Mouse (Mus musculus) liver, postnatal 0 days (tissue): ENCODE data around the gene Speg. TPM values are rescaled to one million over a fixed set of nuclear protein-coding genes. Genes with fewer than 3 reads are reported as not detected.

Source experiments
- ATAC-seq: fragments of 200-750 bp; cut with Nextera tagmentation; 2 replicates; pipeline ENCODE4 v1.8.0; 2017; ENCODE audit warnings: mild to moderate bottlenecking, moderate library complexity
- DNase-seq: peaks from one replicate; pipeline ENCODE4 v3.0.0-alpha.2; 2016
- H3K27ac ChIP-seq: fragments of 300-500 bp; sonication (generic); 2 replicates; pipeline ENCODE4 v1.5.1; 2014; ENCODE audit warnings: antibody characterized with exemption, moderate library complexity, mild to moderate bottlenecking, low read depth
- H3K27me3 ChIP-seq: fragments of 300-500 bp; sonication (generic); 2 replicates; pipeline ENCODE4 v1.6.1; 2014; ENCODE audit warnings: low read length, control low read depth, mixed read lengths; ENCODE audit not compliant: insufficient read depth
- H3K36me3 ChIP-seq: fragments of 300-500 bp; sonication (generic); replicated peaks from 2 replicates; pipeline ENCODE4 v1.6.1; 2014; ENCODE audit warnings: mild to moderate bottlenecking, control low read depth, low read length, moderate library complexity, mixed read lengths; ENCODE audit not compliant: insufficient read depth
- H3K4me1 ChIP-seq: fragments of 300-500 bp; sonication (generic); 2 replicates; pipeline ENCODE4 v1.6.1; 2014; ENCODE audit warnings: antibody characterized with exemption, mild to moderate bottlenecking, control low read depth; ENCODE audit not compliant: insufficient read depth
- H3K4me2 ChIP-seq: fragments of 300-500 bp; sonication (generic); 2 replicates; pipeline ENCODE4 v1.6.1; 2014; ENCODE audit warnings: low read depth, mild to moderate bottlenecking, low read length, moderate library complexity, mixed read lengths
- H3K4me3 ChIP-seq: fragments of 300-500 bp; sonication (generic); 2 replicates; pipeline ENCODE4 v1.5.1; 2014; ENCODE audit warnings: low read depth, low read length
- H3K9ac ChIP-seq: fragments of 300-500 bp; sonication (generic); replicated peaks from 2 replicates; pipeline ENCODE4 v1.6.1; 2014; ENCODE audit warnings: mild to moderate bottlenecking, moderate library complexity
- H3K9me3 ChIP-seq: fragments of 300-500 bp; sonication (generic); 2 replicates; pipeline ENCODE4 v1.6.1; 2016; ENCODE audit warnings: mild to moderate bottlenecking, control low read depth, low read length, mixed read lengths
- CTCF ChIP-seq: sonication (generic); IDR thresholded peaks from 2 replicates; pipeline ENCODE4 v1.5.1; 2016; ENCODE audit warnings: antibody characterized with exemption, low read depth
- EP300 ChIP-seq: IDR thresholded peaks from 2 replicates; pipeline ENCODE4 v1.6.1; 2016; ENCODE audit warnings: antibody characterized with exemption, low read depth, mild to moderate bottlenecking
- WGBS: fragments of 180-500 bp; shearing (Covaris S2); extraction: QIAGEN DNeasy Blood & Tissue Kit; methylation state at CpG from one replicate; pipeline ENCODE4 v1.1.7; 2014; ENCODE audit not compliant: insufficient replicate concordance; 5-methylcytosine and 5-hydroxymethylcytosine counted together
- polyA plus RNA-seq: library from polyadenylated mRNA; unstranded; fragments of >200 nt; fragmentation: Nextera tagmentation; extraction: Ambion mirVana; gene quantifications from 2 replicates; pipeline ENCODE4 v1.2.1, GENCODE M21; 2015

Gene Speg
- polyA plus RNA-seq, 1 experiment from 2014 or later = 3.5 TPM

DNA sequence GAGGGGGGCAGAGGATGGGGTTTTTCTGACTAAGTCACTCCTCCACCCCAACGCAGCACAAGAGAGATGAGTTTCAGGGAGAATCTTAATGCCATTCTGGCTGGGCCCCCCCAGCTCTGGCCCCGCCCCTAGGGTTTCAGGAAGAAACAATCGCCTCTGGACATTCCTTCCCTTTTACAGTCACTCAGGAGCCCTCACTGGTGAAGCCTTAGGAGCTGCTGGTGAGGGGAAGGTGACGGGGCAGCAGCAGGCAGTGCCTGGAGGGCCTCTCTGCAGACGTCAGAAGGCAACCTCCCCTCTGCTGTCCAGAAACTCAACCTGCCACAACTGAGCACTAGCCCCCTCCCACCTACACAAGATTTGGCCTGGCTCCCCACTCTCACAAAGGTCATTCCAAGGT lies 25.8 kb upstream of the Speg start:
- no peak for ATAC-seq
- Histone ChIP-seq H3K27me3 (peaks cover 9% of the 10 kb centered on the region; the same call in 1 of the 2 replicates), H3K27ac (no peak overlapping the region), H3K9me3 (no peaks in the 10 kb centered on the region), H3K4me3 (no peak overlapping the region), H3K9ac (no peak overlapping the region), H3K4me1 (no peaks in the 10 kb centered on the region), H3K36me3 (no peaks in the 10 kb centered on the region), H3K4me2 (no peak overlapping the region)
- no peak for DNase-seq
- 50% methylated on average over 5 of the region's 5 CpGs for WGBS
- TF ChIP-seq CTCF (no peak), EP300 (no peak)

DNA sequence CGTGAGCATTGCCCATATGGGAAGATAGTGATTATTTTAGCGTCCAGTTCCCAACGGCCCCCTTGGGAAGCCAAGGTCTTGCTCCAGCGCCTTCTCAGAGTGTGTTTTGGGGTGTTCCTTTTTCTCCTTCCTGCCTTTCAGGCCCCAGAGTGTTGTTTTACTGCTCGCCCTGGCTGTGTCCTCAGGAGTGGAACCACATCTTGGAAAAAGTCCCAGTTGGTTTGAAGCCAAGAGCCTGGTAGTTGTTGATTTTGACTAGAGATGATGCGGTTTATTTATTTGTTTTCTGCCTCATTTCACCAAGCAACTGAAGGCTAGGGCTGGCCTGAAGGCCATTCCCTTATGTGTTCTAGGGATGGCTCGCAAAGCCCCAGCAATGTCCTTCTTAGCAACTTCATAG lies 17.8 kb upstream of the Speg start:
- H3K4me3 ChIP-seq = no peak overlapping the region
- peaks cover 24% of the 10 kb centered on the region for H3K27me3 ChIP-seq
- DNase-seq (no peak), ATAC-seq (no peak)
- H3K36me3 ChIP-seq = no peaks in the 10 kb centered on the region
- H3K27ac ChIP-seq = no peak overlapping the region
- no peak overlapping the region for H3K4me2 ChIP-seq
- 64% methylated on average over 7 of the region's 7 CpGs for WGBS
- 0 out of 2 replicates have a peak, but pooled peaks cover 3% of the 10 kb centered on the region for H3K4me1 ChIP-seq
- H3K9ac ChIP-seq = no peak overlapping the region
- H3K9me3 ChIP-seq = no peaks in the 10 kb centered on the region
- no peak for TF ChIP-seq CTCF
- no peak for TF ChIP-seq EP300

- WGBS = 74% methylated on average over 4 of the region's 4 CpGs
- DNase-seq = no peak
Observed at GRCm38 (mm10) chr1:75358009-75358408, 17.1 kb upstream of the Speg start.

GRCm38 (mm10) chr1:75359346-75359745 lies 15.8 kb upstream of the Speg start:
- 69% methylated on average over 13 of the region's 13 CpGs for WGBS
- TF ChIP-seq EP300 (no peak), CTCF (no peak)
- 0 out of 2 replicates have a peak, but pooled peaks cover 3% of the 10 kb centered on the region for H3K4me1 ChIP-seq
- H3K4me3 ChIP-seq = no peak overlapping the region
- no peak overlapping the region for H3K4me2 ChIP-seq
- H3K9me3 ChIP-seq = no peaks in the 10 kb centered on the region
- peaks cover 24% of the 10 kb centered on the region for H3K27me3 ChIP-seq
- H3K36me3 ChIP-seq = no peaks in the 10 kb centered on the region
- H3K27ac ChIP-seq = no peak overlapping the region
- no peak for DNase-seq
- ATAC-seq = no peak
- no peak overlapping the region for H3K9ac ChIP-seq

More at GRCm38 (mm10) chr1:75358009-75358408, 17.1 kb upstream of the Speg start:
- Histone ChIP-seq H3K4me3 (no peak overlapping the region), H3K9me3 (no peaks in the 10 kb centered on the region), H3K27ac (no peak overlapping the region), H3K4me2 (no peak overlapping the region), H3K9ac (no peak overlapping the region), H3K4me1 (0 out of 2 replicates have a peak, but pooled peaks cover 3% of the 10 kb centered on the region), H3K36me3 (no peaks in the 10 kb centered on the region), H3K27me3 (peaks cover 24% of the 10 kb centered on the region)
- TF ChIP-seq EP300 (no peak), CTCF (no peak)
- ATAC-seq = no peak

DNA sequence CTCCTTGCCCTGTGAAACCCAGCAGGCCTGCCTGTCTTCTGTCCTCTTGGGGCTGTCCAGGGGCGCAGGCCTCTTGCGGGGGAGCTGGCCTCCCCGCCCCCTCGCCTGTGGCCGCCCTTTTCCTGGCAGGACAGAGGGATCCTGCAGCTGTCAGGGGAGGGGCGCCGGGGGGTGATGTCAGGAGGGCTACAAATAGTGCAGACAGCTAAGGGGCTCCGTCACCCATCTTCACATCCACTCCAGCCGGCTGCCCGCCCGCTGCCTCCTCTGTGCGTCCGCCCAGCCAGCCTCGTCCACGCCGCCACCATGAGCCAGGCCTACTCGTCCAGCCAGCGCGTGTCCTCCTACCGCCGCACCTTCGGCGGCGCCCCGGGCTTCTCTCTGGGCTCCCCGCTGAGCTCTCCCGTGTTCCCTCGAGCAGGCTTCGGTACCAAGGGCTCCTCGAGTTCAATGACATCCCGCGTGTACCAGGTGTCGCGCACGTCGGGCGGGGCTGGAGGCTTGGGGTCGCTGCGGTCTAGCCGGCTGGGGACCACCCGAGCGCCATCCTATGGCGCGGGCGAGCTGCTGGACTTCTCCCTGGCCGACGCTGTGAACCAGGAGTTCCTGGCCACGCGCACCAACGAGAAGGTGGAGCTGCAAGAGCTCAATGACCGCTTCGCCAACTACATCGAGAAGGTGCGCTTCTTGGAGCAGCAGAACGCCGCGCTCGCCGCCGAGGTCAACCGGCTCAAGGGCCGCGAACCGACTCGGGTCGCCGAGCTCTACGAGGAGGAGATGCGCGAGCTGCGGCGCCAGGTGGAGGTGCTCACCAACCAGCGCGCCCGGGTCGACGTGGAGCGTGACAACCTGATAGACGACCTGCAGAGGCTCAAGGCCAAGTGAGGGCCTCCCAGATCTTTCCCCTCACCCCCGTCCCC lies 14.7 kb upstream of the Speg start, which contains the start of gene Des:
Des (plus strand) TSS at position 218 of the 920 bp plus-strand sequence.
- peaks cover 24% of the 10 kb centered on the region for H3K27me3 ChIP-seq
- no peak for TF ChIP-seq CTCF
- no peak for TF ChIP-seq EP300
- H3K27ac ChIP-seq = no peak within 1 kb of the TSS
- no peaks in the 10 kb centered on the region for H3K36me3 ChIP-seq
- H3K9ac ChIP-seq = peak within 1 kb of the TSS; percentile 55
- H3K4me3 ChIP-seq = peak within 1 kb of the TSS; percentile 33
- ATAC-seq (peak; percentile 35; the same call in 1 of the 2 replicates), DNase-seq (no peak)
- no peaks in the 10 kb centered on the region for H3K9me3 ChIP-seq
- WGBS = 4% methylated on average over 77 of the region's 80 CpGs
- peak within 1 kb of the TSS; percentile 58 for H3K4me2 ChIP-seq
- H3K4me1 ChIP-seq = 0 out of 2 replicates have a peak, but pooled peaks cover 3% of the 10 kb centered on the region

DNA sequence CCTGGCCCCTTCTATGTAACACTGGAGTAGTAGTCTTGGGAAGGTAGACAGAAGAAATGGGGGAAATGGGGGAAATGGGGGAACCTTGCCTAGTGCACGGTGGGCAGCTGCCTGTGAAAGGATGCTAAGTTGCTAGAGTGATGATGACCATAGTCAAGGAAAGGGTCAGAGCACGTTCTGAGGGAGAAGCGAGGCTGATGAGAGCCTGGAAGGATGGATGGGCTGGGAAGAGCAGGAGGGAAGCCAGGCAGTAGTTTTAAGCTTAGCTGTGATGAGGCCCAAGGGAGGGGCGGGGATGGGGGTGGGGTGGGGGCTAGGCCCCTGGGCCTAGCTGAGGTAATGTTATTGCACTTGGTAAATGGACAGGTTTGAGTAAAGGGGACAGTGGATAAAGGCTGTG lies 14.0 kb upstream of the Speg start:
- ATAC-seq = no peak
- WGBS = 55% methylated on average over 4 of the region's 4 CpGs

More for the DNA sequence above, 14.0 kb upstream of the Speg start:
- H3K36me3 ChIP-seq = no peaks in the 10 kb centered on the region
- no peaks in the 10 kb centered on the region for H3K9me3 ChIP-seq
- no peak overlapping the region for H3K27ac ChIP-seq
- peaks cover 24% of the 10 kb centered on the region for H3K27me3 ChIP-seq
- no peak overlapping the region for H3K4me2 ChIP-seq
- TF ChIP-seq EP300 = no peak
- no peak for TF ChIP-seq CTCF
- DNase-seq = no peak
- no peak overlapping the region for H3K9ac ChIP-seq
- no peak overlapping the region for H3K4me3 ChIP-seq
- H3K4me1 ChIP-seq = 0 out of 2 replicates have a peak, but pooled peaks cover 3% of the 10 kb centered on the region
